Mouse (Mus musculus) ES-CJ7 (cell line): ENCODE measurements at regions not wholly inside any gene's neighbourhood (a gene's known extent, or its start where the extent isn't known, plus 50 kb on each side); places are given as distances from the start of the nearest gene placed in this dataset.
"Not testable (repeated sequence)": the region's sequence is repeated elsewhere in the genome, so short reads cannot be mapped to it uniquely, and the experiment has no call there.

Experiments
- DNase-seq: peaks from one replicate; pipeline ENCODE4 v3.0.0; 2011; ENCODE audit warnings: low read depth, low spot score

DNA sequence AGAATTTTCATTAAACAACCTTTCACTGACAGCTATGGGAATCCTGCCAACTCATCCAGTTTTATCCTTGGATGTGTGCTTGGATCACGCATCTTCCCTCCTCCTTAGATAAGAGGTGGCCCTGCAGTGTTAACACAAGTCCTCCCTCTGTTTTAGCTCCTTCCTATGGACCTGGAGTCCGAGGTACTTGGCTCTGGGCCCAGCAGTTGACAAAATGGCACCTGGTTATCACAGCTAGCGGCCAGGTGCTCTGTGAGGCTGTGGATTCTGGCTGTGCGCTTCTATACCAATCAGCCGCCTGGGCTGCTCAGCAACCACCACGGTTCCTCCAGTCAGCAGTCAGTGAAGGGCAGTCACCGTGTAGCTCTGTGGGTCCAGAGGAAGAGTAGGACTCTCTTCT is 157.4 kb downstream of the Prdm2 start:
- no peak for DNase-seq

DNA sequence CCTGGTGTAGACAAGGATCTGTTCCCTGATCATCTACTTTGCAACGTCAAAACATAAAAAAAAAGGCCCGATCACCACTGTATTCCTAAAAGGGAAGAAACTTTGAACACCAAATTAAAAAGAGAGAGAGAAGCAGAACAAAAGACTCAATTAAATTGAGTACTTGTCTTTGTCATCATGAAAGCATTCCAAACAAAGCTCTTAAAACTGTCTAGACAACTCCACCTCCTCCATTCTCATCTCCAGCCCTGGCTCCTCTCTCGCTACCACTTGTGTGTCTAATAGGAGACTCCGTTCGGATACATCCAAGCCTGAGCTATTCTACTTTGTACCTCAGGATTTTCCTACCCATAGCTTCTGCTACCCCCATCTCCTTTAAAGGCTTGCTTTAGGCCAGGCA is 159.8 kb downstream of the Prdm2 start:
- peak; percentile 39 for DNase-seq

DNA sequence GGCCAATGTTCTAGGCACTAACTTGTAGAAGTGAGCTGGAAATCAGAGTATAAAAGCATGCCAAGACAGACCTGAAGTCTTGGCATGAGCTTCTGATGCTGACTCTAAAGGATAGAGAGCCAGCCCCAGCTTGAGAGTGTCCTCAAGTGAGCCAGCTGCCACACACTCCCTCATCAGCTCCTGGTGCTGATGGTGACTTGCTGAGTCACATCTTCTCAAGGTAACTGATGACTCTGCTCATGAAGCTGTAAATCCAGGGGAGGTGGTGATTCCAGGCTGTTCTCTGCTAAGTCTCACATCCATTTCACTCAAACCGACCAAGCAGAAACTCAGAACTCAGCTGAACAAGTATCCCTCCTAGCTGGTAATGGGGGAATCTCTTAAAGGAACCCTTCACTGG is 161.6 kb downstream of the Prdm2 start:
- no peak for DNase-seq

DNA sequence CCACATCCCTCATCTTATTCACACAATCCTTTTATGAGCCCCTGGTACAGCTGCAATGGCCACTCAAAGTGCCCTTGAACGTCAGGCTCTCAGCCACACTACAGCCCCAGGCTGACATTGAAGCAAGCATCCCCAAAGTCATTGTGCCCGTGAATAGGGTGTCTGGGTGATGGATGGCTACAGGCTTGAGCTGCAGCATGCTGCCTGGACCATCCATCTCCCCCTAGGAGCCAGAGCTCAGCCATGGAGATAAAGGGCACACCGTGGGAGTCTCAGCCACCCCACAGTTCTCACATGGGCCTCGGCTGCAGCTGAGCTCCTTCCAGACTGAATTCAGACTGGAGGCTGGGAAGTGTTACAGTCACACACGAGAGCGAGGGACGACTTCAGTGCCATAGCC is 167.6 kb downstream of the Prdm2 start:
- no peak for DNase-seq

DNA sequence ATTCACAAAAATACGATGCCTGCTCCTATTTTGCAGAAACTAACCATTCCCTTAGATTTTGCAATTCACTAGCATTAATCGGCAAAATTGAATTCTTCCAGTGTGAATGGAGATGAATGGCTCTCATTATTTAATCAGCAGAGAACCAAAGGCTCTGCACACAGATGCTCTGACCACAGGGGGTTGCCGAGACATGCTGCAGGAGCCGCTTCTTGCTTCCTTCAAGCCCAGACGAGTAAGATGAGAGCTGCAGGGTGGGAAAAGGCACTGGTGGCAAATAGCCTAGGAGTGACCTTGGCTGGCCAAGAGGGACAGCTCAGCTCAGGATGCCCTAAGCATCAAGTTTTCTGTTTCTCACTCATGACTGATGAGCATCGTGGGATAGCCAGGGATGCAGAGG is 170.0 kb downstream of the Prdm2 start:
- DNase-seq = no peak

DNA sequence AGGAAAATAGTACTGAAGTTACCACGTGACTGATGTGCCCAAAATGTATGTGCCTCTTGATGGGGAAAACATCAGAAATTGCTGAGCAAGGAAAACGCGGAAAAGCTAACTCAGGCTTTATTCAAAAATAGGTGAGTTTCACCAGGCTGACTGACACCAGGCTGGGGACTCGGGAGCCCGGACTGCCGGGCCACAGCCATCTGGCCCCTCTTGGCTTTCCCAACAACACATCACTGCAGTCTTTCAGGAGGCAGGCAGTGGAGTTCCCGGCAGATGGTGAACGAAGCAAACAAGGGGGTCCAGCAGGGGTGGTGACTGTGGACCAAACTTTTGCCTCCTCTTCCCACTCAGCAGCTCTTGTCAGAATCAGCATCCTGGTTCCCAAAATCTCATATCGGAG is 174.2 kb downstream of the Prdm2 start:
- no peak for DNase-seq

DNA sequence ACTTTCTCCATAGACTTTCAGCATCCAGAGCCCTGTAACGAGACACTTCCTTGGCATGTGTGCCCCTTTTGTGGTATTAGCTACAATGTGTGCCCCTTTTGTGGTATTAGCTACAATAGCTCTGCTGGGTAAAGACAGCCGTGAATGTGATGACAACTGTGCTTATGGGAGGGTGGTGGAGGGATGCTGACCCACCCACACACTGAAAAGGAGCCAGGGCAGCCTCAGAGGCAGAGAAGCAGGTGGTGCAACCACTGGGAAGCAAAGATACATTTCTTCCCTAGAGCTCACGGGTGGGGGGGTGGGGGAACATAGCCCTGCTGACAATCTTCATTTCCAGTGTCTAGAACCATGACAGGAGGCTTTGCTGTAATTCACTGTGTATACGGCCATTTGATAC is 176.1 kb downstream of the Prdm2 start:
- DNase-seq = no peak

DNA sequence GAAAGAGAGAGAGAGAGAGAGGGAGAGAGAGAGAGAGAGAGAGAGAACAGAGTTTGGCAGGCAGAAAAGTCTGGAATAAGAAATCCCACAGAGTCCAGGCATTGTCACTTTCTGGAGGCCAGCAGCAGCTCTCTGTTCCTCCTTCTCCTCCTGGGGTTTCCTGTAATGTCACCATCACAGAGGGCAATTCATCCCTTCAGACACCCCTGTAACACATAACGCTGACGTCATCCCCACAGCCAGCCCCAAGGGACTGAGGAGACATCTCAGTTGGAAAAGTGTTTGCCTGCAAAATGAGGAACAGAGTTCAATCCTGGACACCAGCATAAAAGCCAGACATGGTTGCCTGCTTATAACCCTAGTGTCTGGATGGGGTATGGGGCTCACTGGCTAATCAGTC is 177.7 kb downstream of the Prdm2 start:
- DNase-seq = not testable (repeated sequence)

DNA sequence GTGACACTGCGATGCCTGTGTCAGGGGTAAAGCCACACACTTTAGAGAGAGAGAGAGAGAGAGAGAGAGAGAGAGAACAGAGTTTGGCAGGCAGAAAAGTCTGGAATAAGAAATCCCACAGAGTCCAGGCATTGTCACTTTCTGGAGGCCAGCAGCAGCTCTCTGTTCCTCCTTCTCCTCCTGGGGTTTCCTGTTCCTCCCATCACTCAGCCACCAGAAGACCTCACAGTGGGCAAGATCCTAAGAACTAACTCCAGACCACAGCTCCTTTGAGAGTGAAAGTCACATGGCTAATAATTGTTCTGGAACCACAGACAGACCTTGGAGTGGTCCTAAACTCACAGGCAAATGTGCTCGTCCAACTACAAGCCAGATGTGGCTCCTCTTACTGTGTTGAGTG is 178.5 kb downstream of the Prdm2 start:
- DNase-seq = not testable (repeated sequence)

DNA sequence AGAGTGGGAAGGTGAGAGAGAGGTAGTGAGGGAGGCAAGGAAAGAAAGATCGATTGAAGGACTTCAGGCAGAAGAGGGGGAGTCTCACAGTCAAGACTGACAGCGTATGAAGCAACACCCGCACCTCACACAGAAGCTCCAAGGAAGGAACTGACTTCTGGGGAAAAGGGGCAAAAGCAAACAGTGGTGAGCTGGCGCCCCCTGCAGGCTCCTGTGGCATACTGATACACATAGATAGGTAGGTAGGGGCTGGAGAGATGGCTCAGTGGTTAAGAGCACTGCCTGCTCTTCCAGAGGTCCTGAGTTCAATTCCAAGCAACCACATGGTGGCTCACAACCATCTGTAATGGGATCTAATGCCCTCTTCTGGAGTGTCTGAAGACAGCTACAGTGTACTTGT is 183.0 kb downstream of the Prdm2 start:
- peak; percentile 40 for DNase-seq

DNA sequence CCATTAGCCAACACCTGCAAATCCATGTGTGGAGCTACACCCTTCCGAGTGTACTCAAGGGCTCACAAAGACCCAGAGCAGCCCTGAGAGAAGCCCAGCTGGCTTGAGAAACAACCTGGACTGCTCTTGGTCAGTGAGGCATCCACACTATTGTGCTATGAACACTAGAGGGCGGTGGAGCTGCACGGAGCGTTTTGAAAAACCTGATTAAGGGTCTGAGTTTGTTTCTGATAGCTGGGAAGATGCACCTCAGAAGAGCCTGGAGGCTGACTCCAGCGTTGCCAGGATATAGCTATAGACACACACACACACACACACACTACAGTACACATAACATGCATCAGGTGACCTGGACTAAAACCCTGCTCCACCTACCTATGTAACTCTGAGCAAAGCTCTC is 185.5 kb downstream of the Prdm2 start:
- DNase-seq = peak; percentile 58

DNA sequence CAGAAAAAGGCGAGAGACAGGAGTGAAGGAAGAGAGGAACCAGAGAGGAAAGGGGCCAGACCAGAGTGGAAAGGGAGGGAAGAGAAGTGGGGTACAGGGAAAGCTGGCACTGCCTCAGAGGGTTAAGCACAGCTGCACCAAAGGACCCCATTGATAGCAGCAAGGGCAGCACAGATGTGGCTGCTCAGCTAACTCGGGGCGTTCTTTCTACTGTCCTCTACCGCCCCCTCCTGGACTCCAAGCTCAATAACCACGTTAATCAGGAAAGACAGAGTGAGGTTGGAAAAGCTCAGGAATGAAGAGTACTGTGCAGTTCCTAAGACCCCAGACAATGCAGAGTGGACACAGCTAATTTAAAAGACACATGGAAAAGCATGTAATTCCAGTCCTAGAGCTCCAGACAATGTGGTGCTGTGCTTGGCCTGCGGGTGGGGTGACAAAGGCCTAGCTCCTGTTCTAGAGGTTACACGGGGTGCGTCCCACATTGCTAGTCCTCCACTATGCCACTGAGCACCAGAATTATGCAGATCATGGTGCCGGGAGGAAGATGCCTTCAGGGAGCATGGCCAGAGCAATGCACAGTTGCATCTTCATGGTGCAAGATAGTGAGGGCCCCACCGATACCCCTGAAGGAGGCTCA is 191.4 kb downstream of the Prdm2 start:
- DNase-seq = peak; percentile 48

DNA sequence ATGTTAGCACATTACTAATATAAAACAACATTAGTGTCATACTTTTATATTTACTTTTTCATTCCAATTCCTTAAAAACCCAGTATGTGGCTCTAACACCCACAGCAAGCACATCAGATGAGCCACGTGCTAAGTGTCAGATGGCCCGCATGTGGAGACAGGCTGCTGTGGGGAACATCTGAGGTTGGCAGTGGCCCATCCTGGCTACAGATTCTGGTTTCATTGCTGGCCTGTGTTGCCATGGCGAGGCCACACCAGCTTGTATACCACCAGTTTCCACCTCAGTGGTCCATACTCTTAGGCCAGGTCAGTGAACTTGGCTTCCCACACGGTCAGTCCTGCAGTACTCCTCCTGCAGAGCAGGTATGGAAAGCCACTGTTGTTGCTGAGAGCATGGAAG is 192.1 kb downstream of the Prdm2 start:
- no peak for DNase-seq

DNA sequence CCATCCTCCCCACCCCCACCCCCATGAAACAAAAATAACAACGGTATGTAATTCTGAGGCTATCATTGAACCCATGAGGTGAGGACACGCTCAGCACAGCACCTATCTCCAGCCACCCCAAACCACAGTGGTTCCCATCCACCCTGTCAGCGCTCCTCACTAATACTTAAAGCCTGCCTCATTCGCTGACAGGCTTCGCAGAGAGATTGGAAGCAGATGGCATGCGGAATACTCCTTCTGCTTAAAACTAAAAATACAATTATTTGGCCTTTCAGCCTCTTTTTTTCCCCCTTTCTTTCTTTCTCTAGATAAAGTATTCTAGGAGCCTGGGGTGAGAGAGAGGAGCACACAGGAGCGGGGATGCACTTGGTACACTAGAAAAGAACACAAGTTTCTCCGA is 199.9 kb downstream of the Prdm2 start:
- no peak for DNase-seq

DNA sequence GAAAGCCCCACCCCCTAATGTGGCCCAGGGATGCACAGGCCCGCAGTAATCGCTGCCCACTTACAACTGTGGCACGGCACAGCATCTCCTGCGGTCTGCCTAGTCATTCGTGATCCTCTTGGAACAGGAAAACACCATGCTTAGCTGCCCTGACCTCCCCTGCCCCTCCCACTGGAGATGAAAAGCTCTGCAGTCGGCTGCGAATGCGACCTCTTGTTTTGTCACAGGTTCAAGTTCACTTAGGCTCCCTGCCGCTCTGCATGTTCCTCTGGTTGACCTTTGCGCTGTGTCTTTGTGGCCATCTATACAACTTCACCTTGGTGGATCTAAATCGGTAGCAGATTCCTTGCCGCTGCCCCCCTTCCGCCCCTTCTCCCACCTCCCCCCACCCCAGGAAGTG is 210.8 kb downstream of the Prdm2 start:
- peak; percentile 44 for DNase-seq

DNA sequence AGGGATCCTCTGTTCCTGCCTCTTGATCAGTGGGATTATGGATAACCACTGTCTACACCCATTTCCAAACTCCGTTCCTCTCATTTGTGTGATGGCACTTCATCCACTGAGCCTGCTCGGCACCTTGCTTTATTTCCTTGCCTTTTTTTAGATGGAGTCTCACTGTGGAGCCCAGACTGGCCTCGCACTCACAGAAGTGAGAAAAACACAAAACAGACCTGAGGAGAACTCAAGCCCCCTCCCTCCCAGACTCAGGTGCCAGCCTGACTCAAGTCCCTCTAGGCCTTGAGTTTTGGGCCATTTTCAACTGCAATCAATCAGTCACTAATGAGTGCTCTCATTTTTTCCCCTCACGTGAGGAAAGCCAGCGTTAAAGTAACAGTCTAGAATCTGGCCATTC is 211.3 kb downstream of the Prdm2 start:
- no peak for DNase-seq

DNA sequence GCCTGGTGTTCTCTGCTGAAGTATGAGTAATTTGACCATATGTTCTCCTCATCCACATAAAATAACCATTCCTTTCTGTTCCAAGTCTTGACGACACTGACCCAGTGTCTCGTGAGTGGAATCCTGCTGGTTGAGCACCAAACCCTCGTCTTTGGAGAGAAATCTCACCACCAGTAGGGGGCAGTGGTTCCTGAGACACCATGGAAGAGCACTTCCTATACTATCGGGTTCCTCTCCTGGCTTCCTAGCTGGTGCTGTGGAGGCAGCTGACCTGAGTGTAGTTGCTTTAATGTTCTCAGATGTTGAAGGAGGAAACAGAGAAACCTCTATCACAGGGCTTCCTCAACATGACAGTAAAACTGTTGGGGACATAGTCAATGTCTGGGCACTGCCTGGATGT is 216.4 kb downstream of the Prdm2 start:
- no peak for DNase-seq

DNA sequence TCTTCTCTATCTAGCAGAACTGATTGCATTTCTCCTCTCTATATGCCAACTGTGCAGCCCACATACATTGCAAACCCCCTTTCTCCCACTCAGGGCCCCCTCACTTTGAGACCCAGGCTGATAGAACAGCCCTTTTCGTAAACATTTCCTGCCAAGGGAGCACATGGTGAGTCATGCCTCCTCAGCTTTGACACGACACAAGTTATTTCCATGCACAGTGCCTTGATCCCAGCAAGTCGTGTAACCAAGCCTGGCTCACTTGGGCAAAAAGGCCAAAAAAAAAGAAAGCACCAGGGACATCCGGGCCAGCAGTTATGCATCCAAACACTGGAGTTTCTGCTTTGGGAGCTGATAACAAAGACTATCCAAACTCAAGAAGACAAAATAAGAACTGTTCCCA is 221.4 kb downstream of the Prdm2 start:
- no peak for DNase-seq

DNA sequence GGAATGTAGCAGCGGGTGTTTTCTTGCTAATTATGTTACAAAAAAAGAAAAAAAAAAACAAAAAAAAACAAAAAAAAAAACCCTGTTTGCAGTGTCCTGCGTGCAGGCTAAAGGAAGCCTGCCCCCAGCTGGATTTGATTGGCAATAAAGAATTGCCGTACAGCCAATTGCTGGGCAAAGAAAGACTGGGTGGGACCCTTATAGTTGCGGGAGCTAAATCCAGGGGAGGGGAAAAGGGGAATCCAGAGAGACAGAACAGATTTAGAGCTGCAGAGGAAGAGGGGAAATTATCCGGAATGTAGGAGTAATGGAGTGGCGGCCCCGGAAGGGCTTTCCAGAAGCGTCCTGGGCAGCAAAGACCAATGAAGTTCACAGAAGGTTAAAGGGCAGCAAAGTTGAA is 223.6 kb downstream of the Prdm2 start:
- DNase-seq = peak; percentile 47

DNA sequence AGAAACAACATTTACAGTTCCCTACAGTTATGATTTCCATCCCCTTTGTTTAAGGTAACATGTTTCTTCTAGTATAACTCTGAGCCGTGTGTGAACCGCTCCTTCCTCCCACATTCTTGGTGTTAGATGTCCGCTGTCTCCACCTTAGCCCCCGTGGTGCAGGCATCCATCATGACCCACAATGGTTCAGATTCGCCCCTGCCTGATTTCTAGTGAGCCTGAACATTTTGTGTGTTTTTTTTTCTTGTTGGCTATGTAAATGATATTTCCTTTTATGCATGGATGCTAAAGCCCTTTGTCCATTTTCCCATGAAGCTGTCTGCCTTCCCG is 229.5 kb downstream of the Prdm2 start:
- no peak for DNase-seq

DNA sequence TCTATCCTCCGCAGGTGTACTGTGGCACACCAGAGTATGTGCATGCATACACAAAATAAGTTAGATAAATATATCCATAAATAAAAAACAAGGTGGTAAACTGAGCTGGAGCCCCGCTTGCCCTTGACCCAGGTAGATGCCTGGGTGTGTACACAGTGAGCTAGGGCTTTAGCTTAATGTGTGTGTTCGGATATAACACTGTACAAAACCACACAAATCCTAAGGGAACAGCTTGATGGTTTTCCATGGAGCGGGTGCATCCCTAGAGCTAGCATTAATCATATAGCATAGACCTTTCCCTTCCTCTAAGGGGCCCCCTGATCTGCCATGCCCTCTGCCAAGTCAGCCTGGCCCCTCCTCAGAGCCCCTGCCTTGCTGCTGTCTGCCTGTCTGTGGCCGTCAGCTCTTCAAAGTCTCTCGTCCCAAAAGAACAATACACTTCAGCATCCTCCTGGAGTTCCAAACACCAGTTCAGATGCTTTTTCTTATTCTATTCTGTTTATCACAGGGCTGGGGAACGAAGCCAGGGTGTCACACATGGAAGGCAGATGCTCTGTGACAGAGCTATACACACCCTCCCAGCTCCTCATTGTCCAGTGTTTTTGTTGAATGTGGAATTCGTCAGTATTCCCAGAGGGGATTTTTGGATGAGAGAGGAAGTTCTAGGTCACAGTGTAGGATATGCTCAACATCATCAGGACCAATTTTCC is 230.1 kb downstream of the Prdm2 start:
- DNase-seq = no peak

DNA sequence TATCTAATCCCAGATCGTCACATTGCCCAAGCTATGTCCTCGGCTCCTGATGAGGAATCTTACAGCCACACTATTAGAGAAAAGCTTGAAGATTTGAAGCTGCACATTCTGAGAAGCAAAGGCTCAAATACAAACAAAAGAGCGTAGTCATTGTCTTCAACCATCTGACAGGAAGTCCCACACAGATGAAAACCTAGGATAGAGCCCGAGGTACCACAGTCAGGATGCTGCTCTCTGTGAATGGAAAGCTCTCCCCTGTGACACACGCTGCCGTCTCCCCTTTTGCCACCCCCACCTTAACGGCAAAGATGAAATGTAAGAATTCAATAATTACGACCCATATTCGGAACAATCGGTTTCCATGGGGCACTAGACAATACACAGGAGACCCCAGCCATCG is 237.2 kb downstream of the Prdm2 start:
- DNase-seq = no peak

DNA sequence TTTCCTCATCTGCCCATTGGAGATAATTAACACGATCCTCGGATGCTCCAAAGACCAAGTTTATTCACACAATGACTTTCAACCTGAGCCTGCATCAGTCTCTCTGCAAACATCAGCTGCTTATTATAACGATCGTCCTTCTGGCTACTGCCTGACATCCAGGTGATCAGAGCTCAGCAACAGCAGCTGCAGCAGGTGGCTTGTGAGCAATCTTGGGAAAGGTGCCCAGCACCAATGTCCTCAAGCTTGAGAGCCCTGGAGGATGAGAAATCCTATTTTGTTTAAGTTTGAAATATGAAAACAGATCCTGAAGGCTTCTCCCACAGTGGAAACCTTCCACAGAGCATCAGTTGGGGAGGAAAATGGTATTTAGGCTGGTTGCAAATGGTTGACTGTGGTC is 242.8 kb downstream of the Prdm2 start:
- DNase-seq = no peak

DNA sequence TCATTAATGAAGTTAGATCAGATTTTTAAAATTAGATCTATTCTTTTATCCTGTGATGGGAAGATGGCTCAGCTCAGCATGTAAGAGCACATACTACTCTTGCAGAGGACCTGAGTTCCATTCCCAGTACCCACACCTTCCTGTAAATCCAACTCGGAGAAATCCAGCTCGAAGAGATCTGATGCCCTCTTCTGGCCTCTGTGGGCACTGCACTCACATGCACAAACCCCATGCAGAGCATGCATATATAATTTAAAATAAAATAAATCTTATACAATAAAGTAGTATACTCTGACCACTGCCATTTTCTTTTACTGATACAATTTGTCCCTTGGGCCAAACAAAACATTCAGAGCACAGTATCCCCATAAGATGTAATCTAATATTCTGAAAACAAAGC is 245.2 kb downstream of the Prdm2 start:
- DNase-seq = peak; percentile 13
